Mouse (Mus musculus): Measurements from ENCODE around the gene Dmbt1. TPM values are rescaled to one million over a fixed set of nuclear protein-coding genes. Genes with fewer than 3 reads are reported as not detected.

Gene Dmbt1
- total RNA-seq, 1 experiment from 2014 or later = not detected

DNA sequence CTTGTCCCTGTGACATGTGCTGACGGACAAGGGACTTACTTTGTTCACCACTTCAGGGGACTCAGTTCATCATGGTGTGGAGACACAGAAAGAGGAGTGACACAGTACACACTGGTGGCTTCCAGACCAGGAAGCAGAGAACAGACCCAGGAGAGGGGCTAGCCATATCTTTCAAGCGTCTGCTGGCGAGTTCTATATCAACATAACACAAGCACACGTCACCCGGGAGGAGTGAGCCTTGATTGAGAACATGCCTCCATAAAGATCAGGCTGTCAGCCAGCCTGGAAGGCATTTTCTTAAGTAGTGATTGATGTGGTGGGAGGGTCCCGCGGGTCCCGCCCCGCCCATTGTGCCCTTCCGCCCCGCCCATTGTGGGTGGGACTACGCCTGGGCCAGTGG, 98.2 kb downstream of the Dmbt1 start:
- no peak for ATAC-seq (replicated peaks in 1 of 2; ENCODE audit: insufficient read depth in 1 of 2, low FRiP score in 2 of 2, low TSS enrichment in 1 of 2, low read depth in 1 of 2, poor library complexity in 2 of 2, severe bottlenecking in 2 of 2)

DNA sequence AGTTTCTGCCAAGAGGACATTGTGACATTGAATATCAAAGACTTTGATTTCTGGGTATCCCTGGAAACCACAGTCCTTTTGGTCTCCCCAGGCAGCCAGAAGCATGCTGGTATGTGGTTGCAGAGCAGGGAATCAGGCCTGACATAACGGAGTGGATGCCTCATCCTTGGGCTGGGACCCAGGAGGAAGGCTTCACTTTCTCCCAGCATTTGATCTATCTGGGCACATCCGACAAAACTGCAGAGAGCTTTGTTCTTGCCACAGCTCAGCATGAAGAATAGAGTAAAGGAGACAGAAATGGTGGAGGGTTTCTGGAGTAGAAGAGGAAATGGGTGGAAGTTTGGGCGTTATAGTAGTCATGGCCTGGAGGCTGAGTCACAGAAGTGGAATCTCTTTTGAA, 101.3 kb downstream of the Dmbt1 start:
- no peak for ATAC-seq (replicated peaks in 1 of 2; ENCODE audit: insufficient read depth in 1 of 2, low FRiP score in 2 of 2, low TSS enrichment in 1 of 2, low read depth in 1 of 2, poor library complexity in 2 of 2, severe bottlenecking in 2 of 2)

DNA sequence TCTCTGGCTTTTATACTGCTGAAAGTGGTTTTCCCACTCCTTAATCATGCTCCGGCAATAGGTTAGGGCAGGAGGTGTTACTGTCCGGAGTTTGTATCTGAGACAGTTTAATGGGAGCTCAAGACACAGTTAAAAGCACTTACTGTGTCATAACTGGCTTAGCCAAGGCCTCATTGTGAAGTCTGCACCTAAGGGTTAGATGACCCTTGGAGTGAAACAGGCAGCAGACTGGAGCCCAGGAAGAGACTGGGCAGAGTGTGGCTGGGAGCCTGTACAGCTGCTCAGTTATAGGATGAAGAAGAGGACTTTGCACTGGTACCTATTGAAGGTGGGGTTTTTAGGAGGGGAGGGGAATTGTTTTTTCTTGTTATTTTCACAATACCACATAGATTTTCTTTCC, 114.4 kb downstream of the Dmbt1 start, which contains the start of gene 4933402N03Rik:
4933402N03Rik (minus strand) TSS at position 101 of the 400 bp plus-strand sequence.
- ATAC-seq (replicated peaks in 1 of 2; ENCODE audit: insufficient read depth in 1 of 2, low FRiP score in 2 of 2, low TSS enrichment in 1 of 2, low read depth in 1 of 2, poor library complexity in 2 of 2, severe bottlenecking in 2 of 2) = no peak

DNA sequence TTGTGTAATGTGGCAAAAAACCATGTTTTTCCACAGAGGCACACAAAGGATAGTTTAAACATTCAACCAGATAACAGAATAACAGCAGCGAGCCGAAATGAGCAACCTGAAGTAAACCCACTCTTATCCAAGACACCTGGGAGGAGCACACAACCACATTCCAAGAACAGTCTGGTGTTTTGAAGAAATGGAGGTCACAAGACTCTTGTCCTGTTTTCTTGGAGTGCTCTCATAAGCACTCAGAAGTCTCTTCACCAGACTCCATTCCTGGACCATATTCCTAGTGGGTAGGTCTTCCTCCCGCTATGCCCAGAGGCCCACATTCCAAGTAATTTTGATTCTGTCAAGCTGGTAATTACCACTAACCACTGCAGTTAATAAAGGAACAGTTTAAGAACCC, 118.3 kb downstream of the Dmbt1 start:
- no peak for ATAC-seq (replicated peaks in 1 of 2; ENCODE audit: insufficient read depth in 1 of 2, low FRiP score in 2 of 2, low TSS enrichment in 1 of 2, low read depth in 1 of 2, poor library complexity in 2 of 2, severe bottlenecking in 2 of 2)

DNA sequence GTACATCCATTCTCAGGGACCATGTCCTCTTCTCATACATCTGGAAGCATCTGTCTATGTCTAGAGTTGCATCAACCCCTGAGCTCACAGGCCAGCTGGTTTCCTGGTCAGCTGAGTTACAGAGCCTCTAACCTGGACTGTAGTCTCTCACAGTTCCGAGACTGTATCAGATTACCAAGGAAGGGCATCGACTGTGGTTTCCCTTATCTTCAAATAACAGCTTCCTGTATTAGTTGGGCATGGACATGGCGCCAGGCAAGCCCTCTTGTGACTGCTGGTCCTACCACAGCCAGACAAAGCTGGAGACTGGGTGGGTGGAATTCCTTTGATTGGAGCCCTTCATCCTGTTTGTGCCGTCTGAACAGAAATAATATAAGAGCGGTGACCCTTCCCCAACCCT, 121.2 kb downstream of the Dmbt1 start:
- peak; percentile 53 to 62; a peak in 2 of 4 replicates for ATAC-seq (replicated peaks in 1 of 2; ENCODE audit: insufficient read depth in 1 of 2, low FRiP score in 2 of 2, low TSS enrichment in 1 of 2, low read depth in 1 of 2, poor library complexity in 2 of 2, severe bottlenecking in 2 of 2)

DNA sequence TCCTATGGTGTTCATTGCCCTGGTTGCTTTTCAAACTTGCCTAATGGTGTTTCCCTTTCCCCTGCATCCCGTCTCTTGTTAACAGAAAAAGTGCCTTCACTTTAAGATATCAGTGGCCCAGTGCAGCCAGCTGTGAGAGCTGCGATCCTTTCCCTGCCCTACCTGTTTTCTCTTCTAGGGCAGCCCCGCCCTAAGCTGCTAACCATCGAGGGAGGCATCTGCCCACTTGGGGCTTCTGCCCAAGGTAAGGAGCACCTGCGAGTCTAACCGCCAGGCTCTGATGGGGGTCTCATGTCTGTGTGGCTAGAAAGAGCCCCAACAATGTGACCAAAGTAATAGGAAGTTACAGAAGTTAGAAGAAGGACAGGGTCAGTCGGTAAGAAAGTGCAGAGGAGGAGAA, 130.4 kb downstream of the Dmbt1 start:
- ATAC-seq (replicated peaks in 1 of 2; ENCODE audit: insufficient read depth in 1 of 2, low FRiP score in 2 of 2, low TSS enrichment in 1 of 2, low read depth in 1 of 2, poor library complexity in 2 of 2, severe bottlenecking in 2 of 2) = no peak

DNA sequence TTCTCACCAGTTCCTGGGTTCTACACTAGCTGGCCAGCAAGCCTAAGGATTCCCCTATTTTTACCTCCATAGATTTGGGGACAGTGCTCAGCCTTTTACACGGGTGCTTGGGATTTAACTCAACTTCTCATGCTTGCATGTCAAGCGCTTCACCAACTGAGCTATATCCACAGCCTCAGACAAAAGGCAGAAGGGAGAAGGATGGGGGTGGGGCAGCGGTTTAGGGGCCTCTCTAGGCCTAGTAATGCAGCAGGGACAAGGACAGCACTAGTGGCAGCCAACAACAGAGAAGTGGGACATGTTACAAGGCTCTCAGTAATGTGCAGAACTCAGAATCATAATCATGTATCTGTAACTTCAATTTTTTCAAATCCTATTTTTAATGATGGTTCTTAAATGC, 135.9 kb downstream of the Dmbt1 start:
- no peak for ATAC-seq (replicated peaks in 1 of 2; ENCODE audit: insufficient read depth in 1 of 2, low FRiP score in 2 of 2, low TSS enrichment in 1 of 2, low read depth in 1 of 2, poor library complexity in 2 of 2, severe bottlenecking in 2 of 2)

DNA sequence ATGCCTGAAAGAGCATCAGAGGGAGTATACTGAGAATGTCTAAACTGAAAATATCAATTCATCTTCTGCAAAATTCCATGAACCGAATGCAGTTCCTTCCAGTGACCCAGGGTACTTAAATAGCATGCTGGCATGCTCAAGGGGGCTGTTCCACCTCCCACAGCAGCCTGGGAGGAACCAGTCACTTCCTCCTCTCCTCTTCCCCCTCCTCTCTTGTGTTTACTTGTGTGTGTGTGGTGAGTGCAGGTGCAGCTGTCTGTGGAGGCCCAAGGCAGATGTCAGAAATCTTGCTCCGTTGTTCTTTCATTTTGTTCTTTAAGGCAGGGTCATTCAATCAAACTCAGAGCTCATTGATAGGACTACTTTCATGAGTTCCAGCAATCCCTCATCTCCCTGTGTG, 137.2 kb downstream of the Dmbt1 start:
- ATAC-seq (replicated peaks in 1 of 2; ENCODE audit: insufficient read depth in 1 of 2, low FRiP score in 2 of 2, low TSS enrichment in 1 of 2, low read depth in 1 of 2, poor library complexity in 2 of 2, severe bottlenecking in 2 of 2) = peak in 1 of 2 experiments; percentile 67; a peak in 3 of 4 replicates

Other genes with a start within 250 kb of the Dmbt1 start
- gene Plekha1, start 166.3 kb upstream of the Dmbt1 start, total RNA-seq (2017) = 20.2 and 29.1 TPM in 2 replicates
- 1.3 TPM in 1 of 2 replicates, not detected in the other for gene Htra1, start 95.9 kb upstream of the Dmbt1 start, total RNA-seq (2017)
- not detected in 2 replicates for gene 4933402N03Rik, start 114.3 kb downstream of the Dmbt1 start, total RNA-seq (2017)
- not detected in 2 replicates for gene 5430419D17Rik, start 142.3 kb downstream of the Dmbt1 start, total RNA-seq (2017)

All from hematopoietic stem cell, adult 5-6 weeks (primary cell).